Mouse (Mus musculus): Measurements from ENCODE around the gene Pde8b. TPM values are rescaled to one million over a fixed set of nuclear protein-coding genes. Genes with fewer than 3 reads are reported as not detected.

The Pde8b gene
- polyA plus RNA-seq (2011; ENCODE audit: insufficient read depth, insufficient read length, low replicate concordance, missing spikeins), result 5.4 and 6.3 TPM in 2 replicates

DNA sequence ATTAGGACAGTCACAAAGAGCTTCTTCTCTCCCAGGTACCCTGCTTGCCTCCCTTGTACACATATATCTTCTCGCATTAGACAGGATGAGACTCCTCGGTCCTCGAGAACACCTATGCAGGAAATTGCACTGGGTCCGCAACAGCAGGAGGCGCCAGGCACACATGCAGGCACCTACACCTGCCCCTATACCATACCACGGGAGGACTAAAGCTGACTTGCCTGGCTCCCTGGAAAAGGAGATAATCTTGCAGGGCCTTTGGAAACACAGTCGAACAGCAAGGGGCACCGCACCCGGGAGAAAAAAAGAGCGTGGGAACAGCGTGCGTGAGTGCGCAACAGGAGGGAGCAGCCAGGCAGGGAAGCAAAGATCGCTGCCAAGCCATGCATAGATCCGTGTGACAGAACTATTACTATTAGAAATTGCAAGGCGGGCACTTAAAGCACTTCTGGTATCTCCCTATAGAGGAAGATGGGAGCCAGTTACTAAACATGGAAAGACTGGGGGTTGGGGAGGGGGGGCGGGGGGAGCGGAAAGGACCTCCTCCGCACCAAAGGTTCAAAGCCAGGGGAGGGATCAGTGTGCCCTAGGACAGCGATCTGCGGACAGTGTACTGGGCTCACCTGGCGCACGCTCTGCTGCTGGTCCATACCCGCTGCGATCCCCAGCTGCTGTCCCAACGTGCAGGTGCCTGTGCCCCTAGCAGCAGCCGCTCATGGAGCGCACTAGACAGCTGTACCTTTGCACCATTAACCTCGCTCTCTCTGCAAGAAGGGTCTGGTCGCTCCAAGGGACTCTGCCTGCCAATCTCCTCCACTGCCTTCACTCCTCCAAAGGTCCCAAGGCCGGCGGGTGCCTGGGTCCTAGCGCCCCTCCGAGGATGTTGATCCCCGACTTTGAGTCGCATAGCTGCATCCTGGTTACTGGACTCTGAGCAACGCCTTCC lies at the start of gene Pde8b:
TSS of gene Pde8b (minus strand) at position 826 of the 946 bp plus-strand sequence.
- TF ChIP-seq CTCF (IDR thresholded peaks at IDR 0.05; ENCODE audit: control insufficient read depth, insufficient read depth, low read length) (no peak), POLR2A (IDR thresholded peaks at IDR 0.05; ENCODE audit: borderline replicate concordance, control insufficient read depth, low read depth, low read length) (no peak)
- WGBS, result 11% methylated on average over 37 of the region's 37 CpGs
- Histone ChIP-seq H3K27ac (ENCODE audit: control insufficient read depth, insufficient read depth, low read depth, low read length, poor library complexity) (no peak within 1 kb of the TSS), H3K4me3 (replicated peaks; ENCODE audit: control insufficient read depth, low read depth, low read length) (no peak within 1 kb of the TSS), H3K4me1 (ENCODE audit: control insufficient read depth, insufficient read depth, low read length) (no peaks in the 10 kb centered on the region)

DNA sequence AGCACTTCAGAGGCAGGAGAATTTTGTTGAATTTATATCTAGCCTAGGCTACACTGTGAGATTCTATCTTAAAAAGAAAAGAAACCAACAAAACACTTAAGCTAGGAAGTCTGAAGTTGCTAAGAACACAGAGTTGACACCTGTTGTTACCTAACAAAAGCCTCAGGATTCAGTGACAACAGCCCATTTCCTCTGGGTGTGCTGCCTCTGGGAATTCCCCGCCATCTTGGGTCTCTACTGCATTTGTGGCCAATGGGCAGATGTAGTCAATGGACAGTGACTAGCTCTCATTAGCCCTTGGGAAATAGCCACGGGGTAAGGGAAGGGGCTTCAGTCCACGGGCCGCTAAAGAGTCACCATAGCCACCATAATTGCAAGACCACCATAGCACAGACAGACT lies 41.8 kb upstream of the Pde8b start:
- no peak for TF ChIP-seq CTCF (IDR thresholded peaks at IDR 0.05; ENCODE audit: control insufficient read depth, insufficient read depth, low read length)
- 84% methylated on average over 4 of the region's 4 CpGs for WGBS
- no peaks in the 10 kb centered on the region for H3K4me1 ChIP-seq (ENCODE audit: control insufficient read depth, insufficient read depth, low read length)
- H3K27ac ChIP-seq (ENCODE audit: control insufficient read depth, insufficient read depth, low read depth, low read length, poor library complexity), result no peak overlapping the region
- H3K4me3 ChIP-seq (replicated peaks; ENCODE audit: control insufficient read depth, low read depth, low read length), result no peak overlapping the region

DNA sequence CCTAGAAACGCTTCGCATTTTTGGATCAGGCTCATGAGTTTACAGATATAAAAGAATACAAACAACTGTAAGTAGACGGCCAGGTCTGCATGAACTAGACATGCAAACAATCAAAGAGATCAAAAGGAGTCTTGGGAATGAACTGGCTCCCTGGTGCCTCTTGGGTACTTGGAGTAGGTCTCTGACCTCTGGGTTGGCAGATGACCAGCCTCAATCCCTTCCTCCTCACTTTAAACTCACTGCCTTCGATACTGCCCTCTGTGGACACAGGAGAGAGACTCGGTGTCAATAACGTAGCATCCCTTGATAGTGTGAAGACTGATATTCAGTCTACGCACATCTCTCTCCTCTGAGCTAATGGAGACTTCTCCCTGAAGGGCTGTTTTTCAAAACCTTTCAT lies 37.9 kb upstream of the Pde8b start:
- Histone ChIP-seq H3K4me3 (replicated peaks; ENCODE audit: control insufficient read depth, low read depth, low read length) (no peak overlapping the region), H3K27ac (ENCODE audit: control insufficient read depth, insufficient read depth, low read depth, low read length, poor library complexity) (no peak overlapping the region), H3K4me1 (ENCODE audit: control insufficient read depth, insufficient read depth, low read length) (no peaks in the 10 kb centered on the region)
- no peak for TF ChIP-seq CTCF (IDR thresholded peaks at IDR 0.05; ENCODE audit: control insufficient read depth, insufficient read depth, low read length)
- no peak for TF ChIP-seq POLR2A (IDR thresholded peaks at IDR 0.05; ENCODE audit: borderline replicate concordance, control insufficient read depth, low read depth, low read length)
- WGBS, result 83% methylated on average over 7 of the region's 7 CpGs

DNA sequence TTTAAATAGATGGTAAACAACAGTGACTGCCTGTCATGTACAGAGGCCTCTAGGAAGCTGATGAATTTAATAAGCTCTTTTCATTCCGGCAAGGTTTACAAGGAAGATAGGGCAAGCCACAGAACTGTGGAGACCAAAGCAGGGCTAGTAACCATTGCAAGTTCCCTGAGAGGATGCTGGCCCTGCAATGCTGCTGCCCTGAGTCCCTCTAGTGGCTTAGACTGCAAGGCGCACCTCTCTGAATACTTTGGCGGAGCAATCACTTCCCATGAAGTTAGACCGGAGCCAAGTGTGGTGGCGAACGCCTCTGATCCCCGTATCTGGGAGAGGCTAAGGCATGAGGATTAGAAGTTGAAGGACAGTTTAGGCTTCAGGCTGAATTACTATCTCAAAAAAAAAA lies 36.9 kb upstream of the Pde8b start:
- no peak overlapping the region for H3K27ac ChIP-seq (ENCODE audit: control insufficient read depth, insufficient read depth, low read depth, low read length, poor library complexity)
- 5% methylated on average over 7 of the region's 7 CpGs for WGBS
- TF ChIP-seq CTCF (IDR thresholded peaks at IDR 0.05; ENCODE audit: control insufficient read depth, insufficient read depth, low read length) (peak; percentile 42; the same call in 1 of the 2 replicates), POLR2A (IDR thresholded peaks at IDR 0.05; ENCODE audit: borderline replicate concordance, control insufficient read depth, low read depth, low read length) (no peak)
- no peaks in the 10 kb centered on the region for H3K4me1 ChIP-seq (ENCODE audit: control insufficient read depth, insufficient read depth, low read length)
- H3K4me3 ChIP-seq (replicated peaks; ENCODE audit: control insufficient read depth, low read depth, low read length), result no peak overlapping the region

DNA sequence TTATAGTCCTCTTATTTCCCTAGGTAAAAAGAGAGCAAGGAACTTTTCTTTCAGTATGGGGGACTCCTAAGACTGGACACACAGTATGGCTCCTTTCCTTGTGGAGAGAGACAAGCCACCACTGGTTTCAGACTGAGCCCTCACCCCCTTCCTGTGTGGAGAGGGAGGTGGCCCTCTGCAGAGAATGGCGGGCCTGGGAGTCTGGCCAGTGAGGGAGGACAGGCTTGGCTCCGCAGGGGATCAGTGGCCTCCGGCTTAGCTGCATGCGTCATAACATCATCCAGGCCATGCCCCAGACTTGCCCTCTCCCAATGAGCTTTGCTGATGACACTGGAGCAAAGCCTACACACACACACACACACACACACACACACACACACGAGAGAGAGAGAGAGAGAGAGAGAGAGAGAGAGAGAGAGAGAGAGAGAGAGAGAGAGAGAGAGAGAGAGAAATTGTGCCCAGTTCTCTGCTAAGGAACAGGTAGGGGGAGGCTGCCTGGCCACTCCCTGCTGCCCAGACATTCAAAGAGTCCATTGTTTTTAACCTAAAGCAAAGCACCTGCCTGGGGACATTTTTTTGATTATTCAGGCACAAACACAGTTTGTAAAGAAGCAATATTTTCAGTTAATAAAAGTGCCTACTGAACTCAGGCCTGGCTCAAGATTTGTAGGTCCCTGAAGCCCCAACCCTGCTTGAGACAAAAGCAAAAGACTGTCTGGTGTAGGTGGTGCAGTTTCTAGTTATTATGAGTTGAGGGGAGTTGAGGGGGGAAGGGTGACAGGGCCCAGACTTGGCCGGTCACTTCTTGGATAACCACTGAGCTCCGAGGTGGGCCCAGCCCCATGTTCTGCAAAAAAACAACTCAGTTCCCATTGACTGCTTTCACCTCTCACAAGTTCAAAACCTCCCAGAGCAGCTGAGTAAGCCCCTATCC lies 31.9 kb upstream of the Pde8b start:
- no peaks in the 10 kb centered on the region for H3K4me1 ChIP-seq (ENCODE audit: control insufficient read depth, insufficient read depth, low read length)
- no peak overlapping the region for H3K27ac ChIP-seq (ENCODE audit: control insufficient read depth, insufficient read depth, low read depth, low read length, poor library complexity)
- TF ChIP-seq POLR2A (IDR thresholded peaks at IDR 0.05; ENCODE audit: borderline replicate concordance, control insufficient read depth, low read depth, low read length), result no peak
- TF ChIP-seq CTCF (IDR thresholded peaks at IDR 0.05; ENCODE audit: control insufficient read depth, insufficient read depth, low read length), result no peak
- WGBS, result 75% methylated on average over 6 of the region's 7 CpGs
- H3K4me3 ChIP-seq (replicated peaks; ENCODE audit: control insufficient read depth, low read depth, low read length), result no peak overlapping the region

DNA sequence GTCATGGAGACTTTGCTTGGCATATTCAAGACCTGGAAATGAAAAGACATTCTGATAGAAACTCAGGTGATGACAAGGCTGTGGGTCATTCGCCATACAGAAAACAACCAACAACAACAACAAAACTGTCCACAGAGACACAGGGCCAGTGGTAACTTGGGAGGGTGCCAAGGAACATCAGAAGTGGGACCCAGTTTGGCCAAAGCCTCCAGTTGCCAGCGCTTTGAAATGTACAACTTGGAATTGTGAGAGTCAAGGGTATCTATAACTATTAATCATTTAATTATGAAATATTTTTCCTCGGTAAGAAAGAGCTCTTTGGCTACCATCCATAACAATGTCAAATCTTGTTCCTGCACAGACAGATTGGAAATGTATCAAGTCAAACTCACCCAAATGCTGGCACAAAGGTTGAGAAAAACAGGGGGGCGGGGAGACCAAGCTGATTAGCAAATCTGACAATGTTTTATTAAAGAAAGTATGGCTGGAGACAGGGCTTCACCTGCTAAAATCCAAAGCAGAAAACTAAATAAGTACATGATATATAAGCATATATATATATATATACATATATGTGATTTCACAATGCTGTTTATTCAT lies 28.4 kb upstream of the Pde8b start:
- H3K27ac ChIP-seq (ENCODE audit: control insufficient read depth, insufficient read depth, low read depth, low read length, poor library complexity), result no peak overlapping the region
- TF ChIP-seq CTCF (IDR thresholded peaks at IDR 0.05; ENCODE audit: control insufficient read depth, insufficient read depth, low read length), result no peak
- TF ChIP-seq POLR2A (IDR thresholded peaks at IDR 0.05; ENCODE audit: borderline replicate concordance, control insufficient read depth, low read depth, low read length), result no peak
- 77% methylated on average over 4 of the region's 4 CpGs for WGBS
- no peak overlapping the region for H3K4me3 ChIP-seq (replicated peaks; ENCODE audit: control insufficient read depth, low read depth, low read length)
- no peaks in the 10 kb centered on the region for H3K4me1 ChIP-seq (ENCODE audit: control insufficient read depth, insufficient read depth, low read length)

DNA sequence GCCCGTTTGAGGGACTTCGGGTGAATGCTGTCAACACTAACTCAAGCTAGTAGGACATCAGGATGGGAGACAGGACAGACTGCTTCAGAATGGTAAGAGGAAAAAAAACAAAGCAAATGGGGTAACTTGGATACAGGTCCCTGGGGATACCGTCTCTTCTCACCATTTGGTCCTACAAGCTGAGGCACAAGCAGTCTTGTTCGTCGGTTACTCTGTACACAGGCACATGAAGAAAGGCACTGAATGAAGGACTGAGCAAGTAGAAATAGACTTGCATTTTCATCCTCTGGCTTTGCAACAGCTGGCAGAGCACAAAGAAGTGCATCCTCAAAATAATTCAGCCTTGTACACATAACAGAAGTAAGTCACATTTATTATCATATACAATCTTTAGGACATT lies 14.6 kb upstream of the Pde8b start:
- H3K27ac ChIP-seq (ENCODE audit: control insufficient read depth, insufficient read depth, low read depth, low read length, poor library complexity), result no peak overlapping the region
- no peaks in the 10 kb centered on the region for H3K4me1 ChIP-seq (ENCODE audit: control insufficient read depth, insufficient read depth, low read length)
- no peak overlapping the region for H3K4me3 ChIP-seq (replicated peaks; ENCODE audit: control insufficient read depth, low read depth, low read length)
- TF ChIP-seq CTCF (IDR thresholded peaks at IDR 0.05; ENCODE audit: control insufficient read depth, insufficient read depth, low read length) (no peak), POLR2A (IDR thresholded peaks at IDR 0.05; ENCODE audit: borderline replicate concordance, control insufficient read depth, low read depth, low read length) (no peak)
- WGBS, result 82% methylated on average over 5 of the region's 5 CpGs

Measured in bone marrow, adult 2 months (tissue).